Mouse (Mus musculus) adipose tissue, adult 10 weeks (tissue): Measurements from ENCODE around the gene Atp6v1g1. TPM values are rescaled to one million over a fixed set of nuclear protein-coding genes. Genes with fewer than 3 reads are reported as not detected.

ENCODE experiments used
- polyA plus RNA-seq: library from polyadenylated mRNA; stranded (reverse); fragments of 350-450 nt; fragmentation: Illumina TruSeq; extraction: RNeasy Lipid Tissue Mini Kit (QIAGEN cat#74804); gene quantifications from one replicate; pipeline ENCODE4 v1.2.3, GENCODE M21; 2014; ENCODE audit warnings: low read depth, low replicate concordance

Atp6v1g1 gene
- polyA plus RNA-seq: 340 TPM

DNA sequence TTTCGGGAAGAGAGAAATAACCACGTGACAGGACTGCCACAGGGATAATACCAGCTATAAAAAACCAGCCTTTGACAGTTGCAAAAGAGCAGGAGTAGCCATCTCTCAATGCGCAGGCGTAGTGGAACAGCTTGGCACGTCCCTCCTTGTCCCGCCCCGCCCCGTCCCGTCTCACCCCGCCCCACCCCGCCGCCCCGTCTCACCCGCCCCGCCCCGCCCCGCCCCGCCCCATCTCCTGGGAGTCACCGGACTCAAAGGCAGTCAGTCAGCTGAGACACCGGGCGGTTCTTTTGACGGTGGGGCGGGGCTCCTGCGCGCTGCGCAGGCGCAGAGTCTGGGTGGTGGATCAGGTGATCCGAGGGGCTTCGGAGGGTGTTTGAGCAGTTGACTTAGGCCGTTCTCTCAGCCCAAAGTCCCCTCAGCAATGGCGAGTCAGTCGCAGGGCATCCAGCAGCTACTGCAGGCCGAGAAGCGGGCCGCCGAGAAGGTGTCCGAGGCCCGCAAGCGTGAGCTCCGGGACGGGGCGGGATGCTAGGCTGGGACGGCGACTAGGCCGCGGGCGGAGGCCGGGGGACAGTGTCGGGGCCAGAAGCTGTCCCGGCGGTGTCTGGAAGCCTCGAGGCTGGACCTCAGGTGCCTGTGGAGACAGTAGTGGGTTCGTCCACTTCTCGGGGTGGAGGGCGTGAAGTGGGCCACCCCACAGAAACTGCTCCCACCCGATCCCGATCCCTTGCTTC, at the start of gene Atp6v1g1:
Gene Atp6v1g1 (plus strand): TSS at position 279 of the 737 bp plus-strand sequence.

DNA sequence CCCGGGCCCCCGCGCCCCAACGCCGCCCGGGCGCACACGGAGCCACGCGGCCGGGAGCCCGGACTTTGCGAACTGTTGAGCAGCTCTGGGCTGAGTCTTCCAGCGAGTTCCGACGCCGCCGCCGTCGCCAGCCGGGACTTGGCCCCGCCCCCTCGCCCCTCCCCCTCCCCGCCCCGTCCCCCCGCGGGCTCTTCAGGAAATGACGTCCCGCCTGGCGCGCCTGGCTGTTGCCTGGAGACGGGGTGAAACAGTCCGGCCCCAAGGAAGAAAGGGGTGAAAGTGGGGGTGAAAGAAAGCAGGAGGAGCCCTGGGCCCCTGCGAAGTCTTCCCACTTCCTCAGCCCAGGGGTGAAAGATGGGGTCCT, 48.7 kb upstream of the Atp6v1g1 start, which contains the start of gene Whrn:
Gene Whrn (minus strand): TSS at position 77 of the 364 bp plus-strand sequence.

DNA sequence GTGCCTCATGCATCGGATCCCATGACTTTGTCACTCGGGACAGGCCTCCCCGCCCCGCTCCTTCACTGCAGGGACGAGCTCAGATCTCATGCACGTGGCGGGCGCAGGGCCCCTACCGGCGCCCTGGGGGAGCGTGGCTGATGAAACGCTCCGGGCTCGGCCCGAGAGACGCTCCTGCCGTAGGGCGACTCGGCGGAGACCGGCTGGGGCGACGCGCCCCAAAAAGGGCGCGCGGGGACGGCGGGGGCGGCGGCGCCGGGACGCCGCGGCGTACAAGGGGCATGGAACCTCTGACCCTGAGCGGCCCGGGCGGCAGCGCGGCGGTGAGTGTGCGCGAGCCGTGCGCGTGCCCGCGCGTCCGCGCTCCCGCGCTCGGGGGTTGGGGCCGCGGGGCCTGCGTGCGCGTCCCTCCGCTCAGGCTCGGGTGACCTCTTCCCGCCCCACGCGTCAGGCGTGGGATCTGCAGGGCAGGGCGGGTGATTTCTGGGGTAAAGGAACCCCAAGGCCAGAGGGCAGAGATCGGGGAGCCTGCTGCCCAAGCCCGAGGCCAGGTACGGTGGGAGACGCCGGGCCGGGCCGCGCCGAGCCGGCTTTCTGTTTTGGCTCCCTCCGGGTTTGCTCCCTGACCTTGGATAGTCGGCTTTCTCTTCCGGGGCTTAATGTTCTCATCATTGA, 14.0 kb downstream of the Atp6v1g1 start, which contains the start of gene Tmem268:
Gene Tmem268 (plus strand): TSS at position 375 of the 675 bp plus-strand sequence.

Other genes with a start within 250 kb of the Atp6v1g1 start
- 124 TPM for gene Orm1, start 200.2 kb upstream of the Atp6v1g1 start, polyA plus RNA-seq
- gene Orm3, start 188.6 kb upstream of the Atp6v1g1 start, polyA plus RNA-seq: 7.1 TPM
- gene Orm2, start 182.3 kb upstream of the Atp6v1g1 start, polyA plus RNA-seq: 0.61 TPM
- gene Akna, start 141.4 kb upstream of the Atp6v1g1 start, polyA plus RNA-seq: 5.3 TPM
- 13.9 TPM for gene Whrn, start 48.8 kb upstream of the Atp6v1g1 start, polyA plus RNA-seq
- 14.1 TPM for gene Tmem268, start 14.0 kb downstream of the Atp6v1g1 start, polyA plus RNA-seq
- 4.1 TPM for gene Gm11213, start 60.5 kb downstream of the Atp6v1g1 start, polyA plus RNA-seq
- gene Tex48, start 77.7 kb downstream of the Atp6v1g1 start, polyA plus RNA-seq: 8.7 TPM
- not detected for gene Gm11214, start 118.6 kb downstream of the Atp6v1g1 start, polyA plus RNA-seq
- 0.17 TPM for gene Tnfsf15, start 200.3 kb downstream of the Atp6v1g1 start, polyA plus RNA-seq